Mouse (Mus musculus) cerebellum, adult 2 months (tissue): Measurements from ENCODE around the gene Ntm.

Source experiments
- CTCF ChIP-seq: fragments of 200-500 bp; IDR thresholded peaks from 2 replicates; pipeline ENCODE4 v1.5.1; 2011; ENCODE audit warnings: low read depth, mild to moderate bottlenecking, control low read depth, low read length, moderate library complexity, borderline replicate concordance; ENCODE audit not compliant: insufficient read depth
- POLR2A ChIP-seq: fragments of 200-500 bp; IDR thresholded peaks from 2 replicates; pipeline ENCODE4 v1.6.1; 2011; ENCODE audit warnings: low read length, control low read depth, borderline replicate concordance; ENCODE audit not compliant: insufficient read depth

DNA sequence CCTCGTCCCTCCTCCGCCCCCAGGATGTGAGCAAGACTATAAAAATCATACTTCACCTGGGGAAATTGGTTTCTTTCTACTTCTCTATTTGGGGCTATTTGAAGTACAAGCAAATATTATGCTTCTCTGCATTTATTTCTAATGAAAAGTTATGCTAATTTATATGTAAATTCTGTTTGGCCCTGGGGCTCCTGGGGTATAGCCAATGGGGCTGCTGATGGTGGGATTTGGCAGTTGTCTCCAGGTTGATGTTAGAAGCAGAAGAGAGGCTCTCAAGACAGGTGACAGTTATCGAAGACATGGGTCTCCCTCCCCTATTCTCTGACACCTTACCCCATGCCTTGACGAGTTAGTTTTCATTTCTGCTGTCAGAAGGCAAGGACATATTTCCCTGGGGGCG lies 2.2 kb downstream of the Ntm start:
- TF ChIP-seq POLR2A (no peak), CTCF (no peak)
